Mouse (Mus musculus): ENCODE measurements around the gene Esr2. TPM values are rescaled to one million over a fixed set of nuclear protein-coding genes. Genes with fewer than 3 reads are reported as not detected.
"Not testable (repeated sequence)": the region's sequence is repeated elsewhere in the genome, so short reads cannot be mapped to it uniquely, and the experiment has no call there.

Esr2 gene
- not detected in 2 replicates for total RNA-seq (2014; rRNA removed)
- not detected in 2 replicates for polyA plus RNA-seq (2012; rRNA removed)

DNA sequence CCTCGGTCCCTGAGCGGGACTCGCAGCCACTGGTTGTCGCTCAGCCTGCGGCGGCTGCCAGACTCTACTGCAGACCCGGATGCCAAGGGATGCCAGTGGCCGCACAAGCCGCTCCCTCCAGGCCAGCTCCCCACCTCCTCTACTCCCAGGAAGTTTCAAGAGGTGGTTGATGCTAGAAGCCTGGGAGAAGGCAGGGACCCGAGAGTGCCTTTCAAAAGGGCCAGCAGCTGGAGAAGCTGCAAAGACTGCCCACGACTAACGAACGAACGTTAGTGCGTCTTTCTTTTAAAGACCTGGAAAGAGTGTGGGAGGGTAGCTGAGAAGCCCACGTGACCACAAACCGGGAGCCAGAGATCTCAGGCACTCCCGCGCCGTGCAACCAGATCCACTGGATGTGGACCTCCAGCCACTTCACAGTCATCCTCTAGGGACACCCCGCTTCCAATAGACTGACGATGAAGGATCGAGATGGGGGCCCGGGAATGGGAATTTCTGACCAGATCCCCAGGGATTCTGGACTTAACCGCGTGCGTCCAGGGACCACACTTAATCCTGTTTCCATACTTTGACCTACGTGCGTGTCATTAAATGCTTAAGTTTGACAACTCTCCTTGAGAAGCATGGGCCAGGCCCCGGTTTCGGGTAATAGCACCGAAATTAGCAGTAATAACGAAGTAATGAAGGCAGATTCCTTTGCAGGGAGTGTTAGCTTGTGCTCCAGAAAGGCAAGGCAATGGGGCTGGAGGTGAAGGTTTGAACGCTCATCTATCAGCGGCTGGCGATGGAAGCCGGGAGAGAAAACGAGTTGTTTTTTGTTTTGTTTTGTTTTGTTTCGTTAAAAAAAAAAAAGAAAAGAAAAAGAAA lies at the start of gene Esr2:
Gene Esr2 (minus strand): TSS at position 260 of the 864 bp plus-strand sequence.
- Histone ChIP-seq H3K36me3 (ENCODE audit: control insufficient read depth, insufficient read depth, low read length) (no peaks in the 10 kb centered on the region), H3K9ac (ENCODE audit: low read depth, low read length) (no peak within 1 kb of the TSS), H3K27me3 (ENCODE audit: control insufficient read depth, insufficient read depth, low read length) (peaks cover 3% of the 10 kb centered on the region; the same call in 1 of the 2 replicates), H3K27ac (replicated peaks; ENCODE audit: insufficient read depth, low read depth, low read length) (no peak within 1 kb of the TSS), H3K4me3 (ENCODE audit: insufficient read depth, low read depth, low read length) (no peak within 1 kb of the TSS), H3K79me2 (ENCODE audit: control insufficient read depth, insufficient read depth, low read length) (no peaks in the 10 kb centered on the region), H3K4me1 (ENCODE audit: control insufficient read depth, insufficient read depth, low read length) (peaks cover 4% of the 10 kb centered on the region; the same call in 1 of the 2 replicates)
- 3% methylated on average over 39 of the region's 39 CpGs for WGBS
- TF ChIP-seq CTCF (IDR thresholded peaks at IDR 0.05; ENCODE audit: low read depth, low read length) (no peak), POLR2A (IDR thresholded peaks at IDR 0.05; ENCODE audit: extremely low read depth, insufficient read depth, low read length) (no peak)
- no peak for DNase-seq (ENCODE audit: extremely low read depth, low read depth, low spot score)

- not testable (repeated sequence) for DNase-seq (ENCODE audit: extremely low read depth, low read depth, low spot score); H3K4me1 ChIP-seq (ENCODE audit: control insufficient read depth, insufficient read depth, low read length); H3K79me2 ChIP-seq (ENCODE audit: control insufficient read depth, insufficient read depth, low read length); H3K4me3 ChIP-seq (ENCODE audit: insufficient read depth, low read depth, low read length); H3K27ac ChIP-seq (replicated peaks; ENCODE audit: insufficient read depth, low read depth, low read length); H3K27me3 ChIP-seq (ENCODE audit: control insufficient read depth, insufficient read depth, low read length); H3K9ac ChIP-seq (ENCODE audit: low read depth, low read length); H3K36me3 ChIP-seq (ENCODE audit: control insufficient read depth, insufficient read depth, low read length)
- WGBS, result 64% methylated on average over 4 of the region's 8 CpGs
Observed at GRCm38 (mm10) chr12:76222104-76222503, 45.0 kb upstream of the Esr2 start.

- Histone ChIP-seq H3K4me1 (ENCODE audit: control insufficient read depth, insufficient read depth, low read length) (no peaks in the 10 kb centered on the region), H3K9ac (ENCODE audit: low read depth, low read length) (no peak overlapping the region), H3K79me2 (ENCODE audit: control insufficient read depth, insufficient read depth, low read length) (no peaks in the 10 kb centered on the region), H3K27ac (replicated peaks; ENCODE audit: insufficient read depth, low read depth, low read length) (no peak overlapping the region), H3K4me3 (ENCODE audit: insufficient read depth, low read depth, low read length) (no peak overlapping the region), H3K27me3 (ENCODE audit: control insufficient read depth, insufficient read depth, low read length) (no peaks in the 10 kb centered on the region), H3K36me3 (ENCODE audit: control insufficient read depth, insufficient read depth, low read length) (no peaks in the 10 kb centered on the region)
- DNase-seq (ENCODE audit: extremely low read depth, low read depth, low spot score), result no peak
- 71% methylated on average over 11 of the region's 11 CpGs for WGBS
- TF ChIP-seq CTCF (IDR thresholded peaks at IDR 0.05; ENCODE audit: low read depth, low read length), result no peak
- no peak for TF ChIP-seq POLR2A (IDR thresholded peaks at IDR 0.05; ENCODE audit: extremely low read depth, insufficient read depth, low read length)
Observed at GRCm38 (mm10) chr12:76216716-76217115, 39.7 kb upstream of the Esr2 start.

GRCm38 (mm10) chr12:76215121-76215520 lies 38.1 kb upstream of the Esr2 start:
- Histone ChIP-seq H3K79me2 (ENCODE audit: control insufficient read depth, insufficient read depth, low read length) (no peaks in the 10 kb centered on the region), H3K4me3 (ENCODE audit: insufficient read depth, low read depth, low read length) (no peak overlapping the region), H3K4me1 (ENCODE audit: control insufficient read depth, insufficient read depth, low read length) (no peaks in the 10 kb centered on the region), H3K36me3 (ENCODE audit: control insufficient read depth, insufficient read depth, low read length) (no peaks in the 10 kb centered on the region), H3K9ac (ENCODE audit: low read depth, low read length) (no peak overlapping the region), H3K27ac (replicated peaks; ENCODE audit: insufficient read depth, low read depth, low read length) (no peak overlapping the region), H3K27me3 (ENCODE audit: control insufficient read depth, insufficient read depth, low read length) (no peaks in the 10 kb centered on the region)
- no peak for TF ChIP-seq POLR2A (IDR thresholded peaks at IDR 0.05; ENCODE audit: extremely low read depth, insufficient read depth, low read length)
- TF ChIP-seq CTCF (IDR thresholded peaks at IDR 0.05; ENCODE audit: low read depth, low read length), result no peak
- DNase-seq (ENCODE audit: extremely low read depth, low read depth, low spot score), result no peak
- WGBS, result 47% methylated on average over 5 of the region's 5 CpGs

- Histone ChIP-seq H3K4me3 (ENCODE audit: insufficient read depth, low read depth, low read length) (no peak overlapping the region), H3K27ac (replicated peaks; ENCODE audit: insufficient read depth, low read depth, low read length) (no peak overlapping the region), H3K36me3 (ENCODE audit: control insufficient read depth, insufficient read depth, low read length) (no peaks in the 10 kb centered on the region), H3K79me2 (ENCODE audit: control insufficient read depth, insufficient read depth, low read length) (no peaks in the 10 kb centered on the region), H3K27me3 (ENCODE audit: control insufficient read depth, insufficient read depth, low read length) (no peaks in the 10 kb centered on the region), H3K9ac (ENCODE audit: low read depth, low read length) (no peak overlapping the region), H3K4me1 (ENCODE audit: control insufficient read depth, insufficient read depth, low read length) (no peaks in the 10 kb centered on the region)
- TF ChIP-seq POLR2A (IDR thresholded peaks at IDR 0.05; ENCODE audit: extremely low read depth, insufficient read depth, low read length) (no peak), CTCF (IDR thresholded peaks at IDR 0.05; ENCODE audit: low read depth, low read length) (no peak)
- no peak for DNase-seq (ENCODE audit: extremely low read depth, low read depth, low spot score)
- 94% methylated on average over 5 of the region's 5 CpGs for WGBS
Observed at GRCm38 (mm10) chr12:76209429-76209974, 32.4 kb upstream of the Esr2 start.

GRCm38 (mm10) chr12:76200326-76200725 lies 23.3 kb upstream of the Esr2 start:
- Histone ChIP-seq H3K27me3 (ENCODE audit: control insufficient read depth, insufficient read depth, low read length) (no peaks in the 10 kb centered on the region), H3K36me3 (ENCODE audit: control insufficient read depth, insufficient read depth, low read length) (no peaks in the 10 kb centered on the region), H3K4me1 (ENCODE audit: control insufficient read depth, insufficient read depth, low read length) (peaks cover 7% of the 10 kb centered on the region; the same call in 1 of the 2 replicates), H3K9ac (ENCODE audit: low read depth, low read length) (no peak overlapping the region), H3K27ac (replicated peaks; ENCODE audit: insufficient read depth, low read depth, low read length) (no peak overlapping the region), H3K4me3 (ENCODE audit: insufficient read depth, low read depth, low read length) (no peak overlapping the region), H3K79me2 (ENCODE audit: control insufficient read depth, insufficient read depth, low read length) (no peaks in the 10 kb centered on the region)
- no peak for DNase-seq (ENCODE audit: extremely low read depth, low read depth, low spot score)
- TF ChIP-seq CTCF (IDR thresholded peaks at IDR 0.05; ENCODE audit: low read depth, low read length) (no peak), POLR2A (IDR thresholded peaks at IDR 0.05; ENCODE audit: extremely low read depth, insufficient read depth, low read length) (no peak)
- WGBS, result 78% methylated on average over 4 of the region's 4 CpGs
